Mouse (Mus musculus) right cerebral cortex, postnatal 4 days (tissue): ENCODE results near the gene Sh3rf3.

Experiments
- DNase-seq: peaks from one replicate; pipeline ENCODE4 v3.0.0-alpha.2; 2022

Sh3rf3 gene

DNA sequence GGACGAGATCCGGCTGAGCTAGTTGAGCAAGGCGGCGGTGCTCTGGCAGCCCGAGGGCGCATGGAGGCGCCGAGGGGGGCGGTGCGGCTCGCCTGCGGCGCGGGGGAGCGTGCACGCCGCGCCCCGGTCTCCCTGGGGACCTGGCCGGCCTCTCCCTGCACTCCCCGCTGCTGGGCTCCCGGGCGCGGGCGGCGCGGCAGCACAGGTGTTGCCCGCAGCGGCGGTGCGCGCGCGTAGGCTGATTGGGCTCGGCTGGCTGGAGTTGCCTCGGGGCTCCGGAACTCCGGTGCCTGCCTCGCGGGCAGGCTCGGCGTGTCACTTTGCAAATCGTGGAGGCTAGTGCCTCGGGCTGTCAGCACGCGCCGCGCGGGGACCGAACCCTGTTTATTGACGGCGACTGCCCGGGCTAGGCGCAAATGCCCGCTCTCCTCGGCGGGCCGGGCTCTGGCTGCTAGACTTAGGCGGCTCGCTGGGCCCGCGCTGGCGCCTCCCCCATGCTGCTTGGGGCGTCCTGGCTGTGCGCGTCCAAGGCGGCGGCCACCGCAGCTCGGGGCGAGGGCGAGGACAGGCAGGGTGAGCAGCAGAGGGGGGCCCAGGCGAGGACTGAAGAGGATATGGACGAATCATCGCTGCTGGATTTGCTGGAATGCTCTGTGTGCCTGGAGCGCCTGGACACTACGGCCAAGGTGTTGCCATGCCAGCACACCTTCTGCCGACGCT, at the start of gene Sh3rf3:
Gene Sh3rf3 (plus strand): TSS at position 279 of the 720 bp plus-strand sequence.
- DNase-seq: peak; percentile 54

GRCm38 (mm10) chr10:58788486-58789274, 24.5 kb upstream of the Sh3rf3 start:
- no peak for DNase-seq

- DNase-seq: no peak
Observed at GRCm38 (mm10) chr10:58797555-58797954, 15.6 kb upstream of the Sh3rf3 start.

GRCm38 (mm10) chr10:58798156-58798555, 15.0 kb upstream of the Sh3rf3 start:
- no peak for DNase-seq

- peak; percentile 29 for DNase-seq
Observed at GRCm38 (mm10) chr10:58800996-58801433, 12.1 kb upstream of the Sh3rf3 start.

- DNase-seq: no peak
Observed at GRCm38 (mm10) chr10:58802391-58802790, 10.8 kb upstream of the Sh3rf3 start.

- no peak for DNase-seq
Observed at GRCm38 (mm10) chr10:58807956-58808355, 5.2 kb upstream of the Sh3rf3 start.

- no peak for DNase-seq
Observed at GRCm38 (mm10) chr10:58810181-58810580, 3.0 kb upstream of the Sh3rf3 start.

GRCm38 (mm10) chr10:58812210-58813080, 714 bp upstream of the Sh3rf3 start:
- peak; percentile 99 for DNase-seq

GRCm38 (mm10) chr10:58813801-58814191, 637 bp downstream of the Sh3rf3 start:
- DNase-seq: peak; percentile 55

GRCm38 (mm10) chr10:58814486-58814885, 1.3 kb downstream of the Sh3rf3 start:
- DNase-seq: no peak

- DNase-seq: no peak
Observed at GRCm38 (mm10) chr10:58824016-58824568, 10.9 kb downstream of the Sh3rf3 start.

GRCm38 (mm10) chr10:58829251-58830111, 16.3 kb downstream of the Sh3rf3 start:
- no peak for DNase-seq

GRCm38 (mm10) chr10:58833146-58833545, 20.0 kb downstream of the Sh3rf3 start:
- DNase-seq: no peak

- DNase-seq: no peak
Observed at GRCm38 (mm10) chr10:58833741-58834178, 20.6 kb downstream of the Sh3rf3 start.

- no peak for DNase-seq
Observed at GRCm38 (mm10) chr10:58836391-58836790, 23.2 kb downstream of the Sh3rf3 start.

GRCm38 (mm10) chr10:58837504-58837903, 24.3 kb downstream of the Sh3rf3 start:
- DNase-seq: no peak

GRCm38 (mm10) chr10:58841945-58842344, 28.8 kb downstream of the Sh3rf3 start:
- DNase-seq: no peak

DNA sequence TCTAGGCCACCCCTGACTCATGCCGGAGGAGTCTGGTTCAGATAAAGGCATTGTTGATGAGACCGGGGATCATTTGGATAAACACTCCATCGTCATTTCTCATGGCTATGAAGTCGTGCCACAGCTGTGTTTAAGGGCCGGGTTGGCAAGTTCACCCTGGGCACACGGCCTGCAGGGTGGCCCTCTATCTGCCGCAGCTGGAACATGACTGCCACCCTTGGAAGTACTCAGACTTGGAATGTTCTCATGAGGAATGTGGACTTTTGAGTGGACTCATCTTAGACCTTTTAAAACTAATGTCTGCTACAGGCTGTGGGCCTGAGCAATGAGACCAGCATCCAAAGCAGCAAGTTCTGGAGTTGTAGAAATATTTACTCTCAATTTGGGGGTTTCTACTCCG, 29.9 kb downstream of the Sh3rf3 start:
- DNase-seq: no peak

- DNase-seq: no peak
Observed at GRCm38 (mm10) chr10:58848127-58848526, 35.0 kb downstream of the Sh3rf3 start.

DNA sequence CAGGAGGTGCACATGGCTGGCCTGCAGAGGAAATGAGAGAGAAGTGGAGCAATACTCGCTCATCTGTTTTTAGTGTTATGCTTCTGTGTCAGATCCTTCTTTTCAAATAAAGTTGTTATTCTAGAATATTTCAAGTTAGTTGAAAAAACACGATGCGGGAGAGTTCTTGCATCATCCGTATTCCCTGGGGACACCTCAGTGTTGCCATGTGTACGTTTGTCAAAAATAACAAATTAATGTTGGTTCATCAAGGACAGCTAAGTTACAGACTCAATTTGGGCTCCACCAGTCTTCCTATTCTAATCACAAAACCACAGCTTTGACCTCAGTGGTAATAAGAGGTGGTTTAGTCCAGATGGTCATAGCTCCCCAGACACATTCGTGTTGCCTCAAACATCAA, 35.4 kb downstream of the Sh3rf3 start:
- DNase-seq: no peak
